Mouse (Mus musculus) lung, postnatal 0 days (tissue): ENCODE data around the gene Ifi208. TPM values are rescaled to one million over a fixed set of nuclear protein-coding genes. Genes with fewer than 3 reads are reported as not detected.
"Not testable (repeated sequence)": the region's sequence is repeated elsewhere in the genome, so short reads cannot be mapped to it uniquely, and the experiment has no call there.

Experiments
- ATAC-seq: fragments of 200-750 bp; cut with Nextera tagmentation; 2 replicates; pipeline ENCODE4 v1.8.0; 2017; ENCODE audit warnings: moderate library complexity
- DNase-seq: peaks from one replicate; pipeline ENCODE4 v3.0.0-alpha.2; 2016; ENCODE audit warnings: low spot score
- H3K27ac ChIP-seq: fragments of 300-500 bp; sonication (generic); 2 replicates; pipeline ENCODE4 v1.5.1; 2014; ENCODE audit warnings: antibody characterized with exemption, mild to moderate bottlenecking, low read length, mixed read lengths
- H3K27me3 ChIP-seq: fragments of 300-500 bp; sonication (generic); replicated peaks from 2 replicates; pipeline ENCODE4 v1.6.1; 2014; ENCODE audit warnings: low read length, mixed read lengths; ENCODE audit not compliant: insufficient read depth
- H3K36me3 ChIP-seq: fragments of 300-500 bp; sonication (generic); 2 replicates; pipeline ENCODE4 v1.6.1; 2014; ENCODE audit warnings: low read length, mixed read lengths; ENCODE audit not compliant: insufficient read depth
- H3K4me1 ChIP-seq: fragments of 300-500 bp; sonication (generic); 2 replicates; pipeline ENCODE4 v1.6.1; 2014; ENCODE audit warnings: antibody characterized with exemption, low read depth, low read length, mixed read lengths; ENCODE audit not compliant: insufficient read depth
- H3K4me2 ChIP-seq: fragments of 300-500 bp; sonication (generic); replicated peaks from 2 replicates; pipeline ENCODE4 v1.6.1; 2014; ENCODE audit warnings: low read depth, mild to moderate bottlenecking, low read length, moderate library complexity, mixed read lengths
- H3K4me3 ChIP-seq: fragments of 300-500 bp; sonication (generic); 2 replicates; pipeline ENCODE4 v1.5.1; 2014; ENCODE audit warnings: low read depth, low read length
- H3K9ac ChIP-seq: fragments of 300-500 bp; sonication (generic); replicated peaks from 2 replicates; pipeline ENCODE4 v1.6.1; 2014; ENCODE audit warnings: low read depth, mild to moderate bottlenecking
- H3K9me3 ChIP-seq: fragments of 300-500 bp; sonication (generic); 2 replicates; pipeline ENCODE4 v1.6.1; 2016; ENCODE audit warnings: low read length, mixed read lengths
- CTCF ChIP-seq: IDR thresholded peaks from 2 replicates; pipeline ENCODE4 v1.5.1; 2016; ENCODE audit warnings: antibody characterized with exemption, mild to moderate bottlenecking
- EP300 ChIP-seq: IDR thresholded peaks from 2 replicates; pipeline ENCODE4 v1.6.1; 2016; ENCODE audit warnings: antibody characterized with exemption, mild to moderate bottlenecking, control low read depth
- WGBS: fragments of 180-500 bp; shearing (Covaris S2); extraction: QIAGEN DNeasy Blood & Tissue Kit; methylation state at CpG from one replicate; pipeline ENCODE4 v1.1.7; 2014; 5-methylcytosine and 5-hydroxymethylcytosine counted together
- polyA plus RNA-seq: library from polyadenylated mRNA; unstranded; fragments of >200 nt; fragmentation: Nextera tagmentation; extraction: Ambion mirVana; gene quantifications from 2 replicates; pipeline ENCODE4 v1.2.1, GENCODE M21; 2015

Ifi208 gene
- polyA plus RNA-seq, 1 experiment from 2014 or later, result 0.95 TPM

GRCm38 (mm10) chr1:173657973-173658372 lies 15.5 kb upstream of the Ifi208 start:
- ATAC-seq, result no peak
- TF ChIP-seq EP300, result no peak
- TF ChIP-seq CTCF, result no peak
- 72% methylated on average over 4 of the region's 4 CpGs for WGBS
- H3K4me1 ChIP-seq, result no peaks in the 10 kb centered on the region
- H3K27me3 ChIP-seq, result no peaks in the 10 kb centered on the region
- H3K27ac ChIP-seq, result no peak overlapping the region
- H3K9me3 ChIP-seq, result no peaks in the 10 kb centered on the region
- H3K36me3 ChIP-seq, result no peaks in the 10 kb centered on the region
- H3K9ac ChIP-seq, result no peak overlapping the region
- H3K4me2 ChIP-seq, result no peak overlapping the region
- no peak overlapping the region for H3K4me3 ChIP-seq
- no peak for DNase-seq

- not testable (repeated sequence) for H3K4me3 ChIP-seq, H3K36me3 ChIP-seq, H3K4me2 ChIP-seq, H3K27me3 ChIP-seq, H3K4me1 ChIP-seq, DNase-seq, ATAC-seq, H3K27ac ChIP-seq, H3K9me3 ChIP-seq, H3K9ac ChIP-seq
- WGBS, result 63% methylated on average over 1 of the region's 1 CpGs
Measured at GRCm38 (mm10) chr1:173678605-173679004, 5.1 kb downstream of the Ifi208 start.

DNA sequence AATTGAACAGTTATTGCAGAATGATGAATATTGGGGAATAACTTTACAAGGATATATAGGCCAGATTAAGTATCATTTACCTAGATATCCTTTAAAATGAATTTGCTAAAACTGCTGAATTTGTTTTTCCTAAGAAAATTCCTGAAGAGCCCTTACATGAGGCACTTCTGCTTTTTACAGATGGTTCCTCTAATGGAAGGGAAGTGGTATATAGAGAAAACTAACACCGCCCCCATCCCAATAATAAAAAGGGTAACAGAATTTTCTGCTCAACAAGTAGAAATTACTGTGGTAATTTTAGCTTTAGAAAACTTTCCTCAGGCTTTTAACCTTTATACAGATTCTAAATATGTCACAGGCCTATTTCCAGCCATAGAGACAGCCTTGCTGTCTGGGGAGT lies 20.8 kb downstream of the Ifi208 start:
- H3K27ac ChIP-seq, result no peak overlapping the region
- H3K4me3 ChIP-seq, result no peak overlapping the region
- ATAC-seq (no peak), DNase-seq (no peak)
- no peak overlapping the region for H3K9ac ChIP-seq
- no peaks in the 10 kb centered on the region for H3K36me3 ChIP-seq
- no peaks in the 10 kb centered on the region for H3K9me3 ChIP-seq
- no peak for TF ChIP-seq CTCF
- no peak for TF ChIP-seq EP300
- no peaks in the 10 kb centered on the region for H3K27me3 ChIP-seq
- no peaks in the 10 kb centered on the region for H3K4me1 ChIP-seq
- H3K4me2 ChIP-seq, result no peak overlapping the region
- WGBS, result 86% methylated on average over 1 of the region's 1 CpGs

GRCm38 (mm10) chr1:173733219-173733618 lies 59.7 kb downstream of the Ifi208 start:
- no peaks in the 10 kb centered on the region for H3K36me3 ChIP-seq
- no peak overlapping the region for H3K27ac ChIP-seq
- TF ChIP-seq CTCF, result no peak
- no peak for TF ChIP-seq EP300
- H3K4me2 ChIP-seq, result no peak overlapping the region
- 12% methylated on average over 7 of the region's 7 CpGs for WGBS
- no peak overlapping the region for H3K9ac ChIP-seq
- DNase-seq (no peak), ATAC-seq (no peak)
- H3K4me3 ChIP-seq, result no peak overlapping the region
- H3K9me3 ChIP-seq, result no peaks in the 10 kb centered on the region
- no peaks in the 10 kb centered on the region for H3K27me3 ChIP-seq
- no peaks in the 10 kb centered on the region for H3K4me1 ChIP-seq

DNA sequence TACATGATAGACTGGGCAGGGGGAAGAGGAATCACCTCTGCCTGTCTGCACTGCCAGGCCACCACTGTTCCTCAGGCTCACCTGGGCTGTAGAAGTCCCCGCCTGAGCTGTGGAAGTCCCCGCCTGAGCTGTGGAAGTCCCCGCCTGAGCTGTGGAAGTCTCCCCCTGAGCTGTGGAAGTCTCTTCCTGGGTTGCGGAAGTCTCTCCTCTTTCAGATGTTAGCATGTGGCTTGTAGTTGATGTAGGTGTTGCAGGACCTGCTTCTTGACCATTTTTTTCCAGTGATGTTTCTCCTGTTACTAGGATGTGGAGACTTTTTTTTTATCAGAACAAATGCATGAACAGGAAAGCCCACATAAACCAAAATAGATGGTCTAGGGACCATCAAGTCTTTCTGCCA lies 61.5 kb downstream of the Ifi208 start:
- H3K9ac ChIP-seq, H3K4me2 ChIP-seq, ATAC-seq, H3K4me3 ChIP-seq, H3K27ac ChIP-seq, H3K9me3 ChIP-seq, H3K27me3 ChIP-seq, H3K4me1 ChIP-seq, DNase-seq, H3K36me3 ChIP-seq: not testable (repeated sequence)
- WGBS, result 86% methylated on average over 3 of the region's 4 CpGs

DNA sequence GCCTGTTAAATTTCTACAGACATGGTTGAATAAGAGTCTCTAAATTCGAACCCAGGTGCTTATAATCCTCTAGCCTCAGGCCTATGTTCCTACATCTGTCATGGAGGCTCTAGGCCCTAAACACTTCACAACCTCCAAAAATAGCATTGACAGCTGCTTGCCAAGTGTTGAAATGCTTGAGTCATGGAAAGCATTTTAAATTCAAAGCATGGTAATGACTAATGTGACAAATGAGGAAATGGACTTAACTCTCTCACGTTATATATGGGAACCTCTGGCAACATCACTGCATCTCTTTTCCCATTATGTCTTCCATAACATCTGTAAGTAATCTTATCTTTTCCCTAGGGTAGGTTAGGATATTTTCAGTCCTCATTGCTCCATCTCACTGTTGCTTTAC lies 63.5 kb downstream of the Ifi208 start:
- DNase-seq, result peak; percentile 8
- Histone ChIP-seq H3K9me3 (no peaks in the 10 kb centered on the region), H3K4me2 (no peak overlapping the region), H3K27me3 (no peaks in the 10 kb centered on the region), H3K27ac (no peak overlapping the region), H3K9ac (no peak overlapping the region), H3K36me3 (no peaks in the 10 kb centered on the region), H3K4me1 (no peaks in the 10 kb centered on the region), H3K4me3 (no peak overlapping the region)
- 51% methylated on average over 2 of the region's 2 CpGs for WGBS
- ATAC-seq, result no peak
- TF ChIP-seq CTCF (no peak), EP300 (no peak)

DNA sequence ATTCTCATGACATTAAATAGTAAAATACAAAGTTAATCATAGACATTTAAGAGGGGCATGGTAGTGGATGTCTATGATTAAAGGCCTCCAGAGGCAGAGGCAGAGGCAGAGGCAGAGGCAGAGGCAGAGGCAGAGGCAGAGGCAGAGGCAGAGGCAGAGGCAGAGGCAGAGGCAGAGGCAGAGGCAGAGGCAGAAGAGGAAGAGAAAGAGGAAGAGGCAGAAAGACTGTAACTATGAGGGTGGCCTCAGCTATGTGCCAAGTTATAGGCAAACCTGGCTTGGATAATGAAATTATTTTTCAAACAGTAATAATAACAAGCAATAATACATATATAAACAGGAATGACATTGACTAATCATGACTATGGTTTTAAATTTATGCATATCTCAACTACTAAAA lies 67.1 kb downstream of the Ifi208 start:
- H3K9ac ChIP-seq, result no peak overlapping the region
- no peak overlapping the region for H3K27ac ChIP-seq
- no peak for TF ChIP-seq EP300
- TF ChIP-seq CTCF, result no peak
- no peak for DNase-seq
- no peaks in the 10 kb centered on the region for H3K4me1 ChIP-seq
- no peaks in the 10 kb centered on the region for H3K27me3 ChIP-seq
- H3K4me3 ChIP-seq, result no peak overlapping the region
- H3K9me3 ChIP-seq, result no peaks in the 10 kb centered on the region
- no peaks in the 10 kb centered on the region for H3K36me3 ChIP-seq
- no peak for ATAC-seq
- no peak overlapping the region for H3K4me2 ChIP-seq
